Mouse (Mus musculus): Measurements from ENCODE around the gene Apoc2. TPM values are rescaled to one million over a fixed set of nuclear protein-coding genes. Genes with fewer than 3 reads are reported as not detected.
A peak's percentile ranks its signal among the peaks of the same experiment; 100 is the strongest.

Apoc2 gene
- polyA plus RNA-seq, 1 experiment from 2014 or later, result 0.23 TPM

DNA sequence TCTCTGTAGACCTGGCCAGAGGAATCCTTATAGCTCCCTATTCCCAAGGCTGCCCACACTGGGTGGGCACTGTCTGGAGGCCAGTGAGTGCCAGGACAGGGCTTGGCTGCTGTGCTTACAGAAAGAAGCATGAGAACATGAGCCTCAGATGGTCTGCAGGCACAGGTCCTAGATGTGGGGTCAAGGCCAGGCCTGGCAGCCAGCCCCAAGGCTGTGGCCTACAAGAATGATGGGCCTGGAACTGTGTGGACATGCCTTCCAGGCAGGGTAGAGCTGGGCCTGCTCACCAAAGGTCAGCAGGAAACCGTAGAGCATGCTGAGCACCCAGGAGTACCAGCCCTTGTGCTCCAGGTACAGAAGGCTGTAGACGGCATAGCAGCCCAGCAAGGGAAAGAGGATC, 43.1 kb downstream of the Apoc2 start:
- Histone ChIP-seq H3K4me1 (replicated peaks) (peaks cover 4% of the 10 kb centered on the region; the same call in 1 of the 2 replicates), H3K4me2 (replicated peaks) (no peak overlapping the region), H3K27ac (no peak overlapping the region), H3K27me3 (no peaks in the 10 kb centered on the region), H3K36me3 (peaks cover 79% of the 10 kb centered on the region), H3K9me3 (no peaks in the 10 kb centered on the region), H3K9ac (replicated peaks) (no peak overlapping the region), H3K4me3 (replicated peaks) (no peak overlapping the region)
- 97% methylated on average over 2 of the region's 2 CpGs for WGBS
- ATAC-seq, result no peak

DNA sequence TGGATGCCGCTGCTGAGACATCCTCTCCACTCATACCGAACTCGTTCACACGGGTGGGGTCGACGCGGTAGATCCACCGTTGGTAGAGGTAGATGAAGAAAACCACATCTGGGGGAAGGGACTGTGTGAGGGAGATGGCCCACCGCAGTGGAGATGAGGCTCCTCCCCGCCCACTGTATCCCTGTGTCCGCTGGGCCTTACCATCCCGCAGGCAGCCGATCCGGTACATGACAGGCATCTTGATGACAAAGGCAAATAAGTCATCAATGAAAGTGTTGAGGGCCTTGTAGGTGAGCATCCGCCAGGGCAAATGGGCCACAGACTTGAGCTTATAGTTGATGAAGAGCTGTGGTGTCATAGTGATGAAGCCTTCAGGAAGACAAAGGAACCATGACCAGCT, 43.9 kb downstream of the Apoc2 start:
- Histone ChIP-seq H3K27ac (no peak overlapping the region), H3K4me2 (replicated peaks) (no peak overlapping the region), H3K36me3 (peaks cover 72% of the 10 kb centered on the region), H3K4me1 (replicated peaks) (peaks cover 6% of the 10 kb centered on the region; the same call in 1 of the 2 replicates), H3K9ac (replicated peaks) (no peak overlapping the region), H3K27me3 (no peaks in the 10 kb centered on the region), H3K4me3 (replicated peaks) (no peak overlapping the region), H3K9me3 (no peaks in the 10 kb centered on the region)
- ATAC-seq, result no peak
- WGBS, result 95% methylated on average over 15 of the region's 15 CpGs

DNA sequence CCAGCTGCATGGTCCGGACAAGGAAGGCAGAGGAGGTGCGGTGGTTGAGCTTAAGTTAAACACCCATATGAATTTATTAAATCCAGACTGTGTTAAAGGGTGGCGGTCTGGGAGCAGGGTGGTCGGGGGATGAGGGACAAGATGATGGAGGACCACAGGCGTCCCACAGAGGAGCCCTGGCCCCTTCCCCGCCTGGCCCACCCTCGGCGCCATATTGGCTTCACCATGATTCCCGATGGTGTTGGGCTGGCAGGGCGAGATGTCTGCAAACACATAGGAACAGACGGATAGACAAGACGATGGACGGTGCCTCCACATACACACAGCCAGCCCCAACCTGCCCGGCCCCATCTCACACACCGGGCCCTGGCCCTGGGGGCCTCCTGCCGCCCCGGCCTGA, 44.5 kb downstream of the Apoc2 start:
- no peak overlapping the region for H3K9ac ChIP-seq (replicated peaks)
- ATAC-seq, result no peak
- no peak overlapping the region for H3K27ac ChIP-seq
- H3K36me3 ChIP-seq, result peaks cover 65% of the 10 kb centered on the region
- no peaks in the 10 kb centered on the region for H3K9me3 ChIP-seq
- no peaks in the 10 kb centered on the region for H3K27me3 ChIP-seq
- WGBS, result 97% methylated on average over 16 of the region's 17 CpGs
- H3K4me3 ChIP-seq (replicated peaks), result no peak overlapping the region
- H3K4me2 ChIP-seq (replicated peaks), result no peak overlapping the region
- peaks cover 10% of the 10 kb centered on the region for H3K4me1 ChIP-seq (replicated peaks)

DNA sequence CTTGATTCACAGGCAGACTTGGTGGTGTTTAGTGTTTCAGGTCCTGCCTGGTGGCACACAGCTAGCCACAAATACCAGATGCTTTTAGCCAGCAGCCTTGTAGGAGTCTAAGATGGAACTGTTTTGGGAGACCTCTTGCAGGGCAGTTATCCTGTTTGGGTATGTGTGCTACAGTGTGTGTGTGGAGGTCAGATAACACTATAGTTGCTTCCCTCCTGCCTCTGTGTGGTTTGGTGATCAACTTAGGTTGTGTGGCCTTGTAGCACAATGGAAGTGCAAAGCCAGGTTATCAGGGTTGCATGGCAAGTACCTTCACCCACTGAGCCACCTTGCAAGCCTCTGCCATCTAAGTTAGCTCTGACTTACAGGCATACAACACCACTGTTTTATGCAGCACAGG, 45.0 kb downstream of the Apoc2 start:
- Histone ChIP-seq H3K4me1 (replicated peaks) (peaks cover 11% of the 10 kb centered on the region), H3K4me2 (replicated peaks) (no peak overlapping the region), H3K36me3 (peaks cover 60% of the 10 kb centered on the region), H3K9me3 (no peaks in the 10 kb centered on the region), H3K27ac (no peak overlapping the region), H3K27me3 (no peaks in the 10 kb centered on the region), H3K9ac (replicated peaks) (no peak overlapping the region), H3K4me3 (replicated peaks) (no peak overlapping the region)
- ATAC-seq, result no peak

DNA sequence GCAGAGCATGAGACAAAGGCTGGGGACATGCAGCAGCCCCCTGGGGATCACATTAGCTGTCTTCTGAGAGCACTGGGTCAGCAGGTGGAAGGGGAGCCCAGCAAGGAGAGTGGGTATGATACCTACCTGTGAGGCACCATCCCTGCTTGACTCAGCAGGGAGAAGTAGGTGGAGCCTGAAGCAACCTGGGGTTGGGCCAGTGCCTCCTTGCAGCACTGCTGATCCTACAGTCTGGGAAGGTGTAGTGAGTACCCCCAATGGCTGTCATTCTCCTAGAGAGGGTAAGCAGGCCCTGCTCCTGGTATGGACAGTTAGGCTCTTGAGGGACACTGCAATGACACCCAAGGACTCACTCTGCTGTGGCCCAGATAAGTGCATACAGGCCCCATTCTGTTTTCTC, 45.5 kb downstream of the Apoc2 start:
- H3K27ac ChIP-seq, result no peak overlapping the region
- peaks cover 56% of the 10 kb centered on the region for H3K36me3 ChIP-seq
- H3K9ac ChIP-seq (replicated peaks), result no peak overlapping the region
- peaks cover 11% of the 10 kb centered on the region for H3K4me1 ChIP-seq (replicated peaks)
- H3K27me3 ChIP-seq, result no peaks in the 10 kb centered on the region
- H3K9me3 ChIP-seq, result no peaks in the 10 kb centered on the region
- no peak for ATAC-seq
- H3K4me3 ChIP-seq (replicated peaks), result no peak overlapping the region
- no peak overlapping the region for H3K4me2 ChIP-seq (replicated peaks)

DNA sequence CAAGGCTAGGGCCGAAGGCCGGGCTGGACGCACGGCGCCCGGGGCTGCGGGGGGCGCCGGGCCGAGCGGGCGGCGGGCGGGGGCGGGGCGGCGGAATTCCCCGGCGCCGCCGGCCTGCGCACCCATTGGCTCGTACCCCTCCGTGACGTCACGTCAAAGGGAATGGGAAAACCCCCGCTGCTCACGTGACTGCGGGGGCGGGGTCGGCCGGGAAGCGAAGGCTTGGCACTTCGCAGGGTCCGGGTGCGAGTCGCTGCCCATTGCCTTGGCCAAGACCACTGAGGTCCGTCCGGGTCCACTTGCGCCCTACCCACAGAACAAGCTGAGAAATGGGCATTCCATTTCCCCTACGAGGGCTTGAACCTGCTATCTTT, 48.4 kb downstream of the Apoc2 start, which contains the start of gene Relb:
Relb (minus strand) TSS at position 78 of the 374 bp plus-strand sequence.
- ATAC-seq, result peak; percentile 68
- Histone ChIP-seq H3K9me3 (no peaks in the 10 kb centered on the region), H3K4me1 (replicated peaks) (peaks cover 11% of the 10 kb centered on the region), H3K9ac (replicated peaks) (peak within 1 kb of the TSS; percentile 59), H3K36me3 (peaks cover 27% of the 10 kb centered on the region), H3K27ac (peak within 1 kb of the TSS; percentile 77), H3K4me2 (replicated peaks) (peak within 1 kb of the TSS; percentile 92), H3K27me3 (no peaks in the 10 kb centered on the region), H3K4me3 (replicated peaks) (peak within 1 kb of the TSS; percentile 75)
- WGBS, result 2% methylated on average over 32 of the region's 41 CpGs

DNA sequence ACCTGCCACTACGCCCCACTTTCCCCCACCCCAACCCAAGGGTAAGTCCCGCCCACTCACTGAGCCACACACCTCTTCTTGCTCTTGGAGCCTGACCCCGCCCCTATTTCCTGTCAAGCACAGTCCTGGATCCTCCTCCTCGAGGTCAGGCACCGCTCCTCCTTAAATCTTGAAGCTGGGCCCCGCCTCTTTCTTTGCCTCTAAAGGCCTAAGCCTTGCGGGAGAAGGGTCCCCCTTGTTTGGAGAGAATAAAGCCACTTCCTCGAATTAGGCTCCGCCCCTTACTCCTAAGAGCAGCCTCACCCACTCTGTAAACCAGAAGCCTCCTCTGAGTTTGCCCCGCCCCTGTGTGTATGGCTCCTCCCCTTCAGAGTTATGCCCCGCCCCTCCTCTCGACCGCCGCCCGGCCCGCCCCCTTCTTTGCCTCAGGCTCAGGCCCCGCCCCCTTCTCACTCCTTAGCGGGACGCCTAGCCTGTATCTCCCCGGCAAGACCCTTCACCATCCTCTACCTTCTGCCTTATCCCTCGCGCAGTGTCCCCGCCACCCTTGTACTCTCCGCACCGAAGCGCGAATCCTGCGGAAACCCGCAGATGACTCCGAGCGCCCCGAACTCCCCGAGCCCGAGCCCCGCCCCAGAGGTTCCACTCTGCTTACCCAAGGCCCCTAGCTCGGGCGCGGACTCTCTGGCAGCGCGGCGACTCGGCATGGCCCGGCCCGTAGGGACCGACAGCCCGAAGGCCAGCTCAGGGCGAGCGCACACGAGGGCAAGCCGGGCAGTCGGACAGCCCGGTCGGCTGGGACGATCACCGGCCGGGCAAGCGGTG, 49.0 kb downstream of the Apoc2 start:
- Histone ChIP-seq H3K9me3 (no peaks in the 10 kb centered on the region), H3K27ac (peak overlapping the region; percentile 77), H3K36me3 (peaks cover 21% of the 10 kb centered on the region), H3K9ac (replicated peaks) (peak overlapping the region; percentile 59), H3K4me1 (replicated peaks) (peaks cover 11% of the 10 kb centered on the region), H3K4me2 (replicated peaks) (peak overlapping the region; percentile 92), H3K4me3 (replicated peaks) (peak overlapping the region; percentile 75), H3K27me3 (no peaks in the 10 kb centered on the region)
- 1% methylated on average over 57 of the region's 57 CpGs for WGBS
- ATAC-seq, result peak; percentile 92

DNA sequence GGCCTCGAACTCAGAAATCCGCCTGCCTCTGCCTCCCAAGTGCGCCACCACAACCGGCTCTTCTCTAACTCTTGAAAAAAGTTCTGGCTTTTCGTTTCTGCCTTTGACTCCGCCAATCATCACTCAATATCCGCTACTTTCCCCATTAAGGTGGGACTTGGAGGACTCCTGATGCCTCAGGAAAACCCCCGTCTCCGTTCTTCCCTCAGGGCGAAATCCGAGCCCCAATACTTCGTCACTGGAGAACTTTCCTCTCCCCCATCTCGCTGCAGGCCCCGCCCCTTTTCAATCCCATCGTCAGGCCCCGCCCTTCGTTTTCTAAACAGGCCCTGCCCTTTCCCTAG, 49.6 kb downstream of the Apoc2 start:
- H3K9me3 ChIP-seq, result no peaks in the 10 kb centered on the region
- peak overlapping the region; percentile 75 for H3K4me3 ChIP-seq (replicated peaks)
- no peak overlapping the region for H3K9ac ChIP-seq (replicated peaks)
- peak overlapping the region; percentile 92 for H3K4me2 ChIP-seq (replicated peaks)
- peaks cover 15% of the 10 kb centered on the region for H3K36me3 ChIP-seq
- no peak for ATAC-seq
- 18% methylated on average over 17 of the region's 17 CpGs for WGBS
- H3K27ac ChIP-seq, result peak overlapping the region; percentile 77; the same call in 1 of the 2 replicates
- peaks cover 3% of the 10 kb centered on the region; the same call in 1 of the 2 replicates for H3K27me3 ChIP-seq
- H3K4me1 ChIP-seq (replicated peaks), result peaks cover 11% of the 10 kb centered on the region

DNA sequence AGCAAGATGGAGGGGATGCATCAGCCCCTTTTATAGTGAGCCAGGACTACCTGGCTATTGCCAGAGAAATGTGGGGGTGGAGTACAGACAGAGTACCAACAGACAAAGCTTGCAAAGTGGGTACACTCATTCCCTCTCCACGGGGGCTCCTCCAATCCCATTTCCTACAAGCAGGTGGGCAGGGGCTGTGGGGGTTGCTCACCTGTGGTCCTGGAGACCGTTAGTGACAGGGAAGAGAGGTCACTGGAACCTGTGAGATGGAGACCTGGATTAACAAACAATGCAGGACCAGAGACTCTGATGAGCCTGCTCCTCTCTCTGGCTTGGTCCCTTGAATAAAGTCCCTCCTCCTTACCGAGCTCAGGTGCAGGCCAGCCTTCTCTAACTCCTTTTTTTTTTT, 50.0 kb downstream of the Apoc2 start:
- H3K4me1 ChIP-seq (replicated peaks), result peaks cover 11% of the 10 kb centered on the region
- ATAC-seq, result no peak
- peaks cover 3% of the 10 kb centered on the region; the same call in 1 of the 2 replicates for H3K27me3 ChIP-seq
- H3K36me3 ChIP-seq, result peaks cover 10% of the 10 kb centered on the region
- no peaks in the 10 kb centered on the region for H3K9me3 ChIP-seq
- H3K9ac ChIP-seq (replicated peaks), result no peak overlapping the region
- no peak overlapping the region for H3K27ac ChIP-seq
- 67% methylated on average over 3 of the region's 3 CpGs for WGBS
- H3K4me2 ChIP-seq (replicated peaks), result peak overlapping the region; percentile 92
- peak overlapping the region; percentile 75 for H3K4me3 ChIP-seq (replicated peaks)

DNA sequence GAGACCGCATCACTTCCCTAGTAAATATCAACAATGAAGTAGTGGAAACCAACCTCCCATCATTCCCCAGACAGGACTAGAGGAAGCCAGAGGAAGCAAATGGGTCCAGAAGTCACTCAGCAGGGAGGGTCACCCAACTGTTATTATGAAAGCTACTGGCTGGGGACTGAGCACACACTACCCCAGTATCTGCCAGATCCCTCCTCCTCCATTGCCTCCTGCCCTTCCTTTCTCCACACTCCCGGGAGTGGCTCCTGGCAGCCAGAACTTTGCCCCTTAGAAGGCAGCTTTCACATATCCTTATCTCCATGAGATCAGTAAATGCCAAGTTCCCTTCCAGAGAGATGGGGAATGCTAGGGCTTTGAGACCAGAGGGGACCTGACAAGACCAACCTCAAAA, 54.3 kb downstream of the Apoc2 start:
- peaks cover 10% of the 10 kb centered on the region for H3K4me1 ChIP-seq (replicated peaks)
- H3K36me3 ChIP-seq, result no peaks in the 10 kb centered on the region
- 86% methylated on average over 2 of the region's 2 CpGs for WGBS
- H3K4me3 ChIP-seq (replicated peaks), result no peak overlapping the region
- no peaks in the 10 kb centered on the region for H3K9me3 ChIP-seq
- H3K4me2 ChIP-seq (replicated peaks), result no peak overlapping the region
- H3K27me3 ChIP-seq, result peaks cover 5% of the 10 kb centered on the region; the same call in 1 of the 2 replicates
- no peak overlapping the region for H3K27ac ChIP-seq
- H3K9ac ChIP-seq (replicated peaks), result no peak overlapping the region
- no peak for ATAC-seq

DNA sequence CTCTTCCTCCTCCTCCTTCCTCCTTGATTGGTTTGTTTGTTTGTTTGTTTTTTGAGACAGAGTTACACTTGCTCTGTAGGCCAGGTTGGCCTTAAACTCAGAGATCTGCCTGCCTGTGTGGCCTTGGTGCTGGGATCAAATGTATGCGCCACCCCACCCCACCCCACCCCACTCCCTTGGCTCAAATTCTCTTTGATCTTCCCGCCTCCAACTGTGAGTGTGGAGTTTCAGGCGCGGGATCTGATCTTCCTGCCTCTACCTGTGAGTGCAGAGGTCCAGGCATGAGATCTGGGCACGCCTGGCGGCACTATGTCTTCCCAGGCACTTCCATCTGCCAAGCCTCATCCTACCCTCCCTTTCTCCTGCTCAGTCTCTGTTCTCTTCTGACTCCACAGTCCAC, 55.5 kb downstream of the Apoc2 start:
- no peak for ATAC-seq
- Histone ChIP-seq H3K27ac (no peak overlapping the region), H3K4me1 (replicated peaks) (peaks cover 6% of the 10 kb centered on the region), H3K9ac (replicated peaks) (no peak overlapping the region), H3K9me3 (no peaks in the 10 kb centered on the region), H3K27me3 (peaks cover 5% of the 10 kb centered on the region; the same call in 1 of the 2 replicates), H3K36me3 (no peaks in the 10 kb centered on the region), H3K4me2 (replicated peaks) (no peak overlapping the region), H3K4me3 (replicated peaks) (no peak overlapping the region)
- 41% methylated on average over 6 of the region's 6 CpGs for WGBS
